Mouse (Mus musculus) midbrain, embryonic 15.5 days (tissue): ENCODE data around the gene Ddx59. TPM values are rescaled to one million over a fixed set of nuclear protein-coding genes. Genes with fewer than 3 reads are reported as not detected.

Experiments used
- polyA plus RNA-seq: library from polyadenylated mRNA; unstranded; fragments of >200 nt; fragmentation: Nextera tagmentation; extraction: Ambion mirVana; gene quantifications from 2 replicates; pipeline ENCODE4 v1.2.1, GENCODE M21; 2015

Gene Ddx59
- polyA plus RNA-seq, 1 experiment from 2014 or later = 17.2 TPM

Other genes with a start within 250 kb of the Ddx59 start
- not detected in 2 replicates for gene Mroh3, start 202.4 kb upstream of the Ddx59 start, polyA plus RNA-seq
- 2.2 and 2.3 TPM in 2 replicates for gene Inava, start 181.0 kb upstream of the Ddx59 start, polyA plus RNA-seq
- 0.49 and 0.62 TPM in 2 replicates for gene Gpr25, start 154.4 kb upstream of the Ddx59 start, polyA plus RNA-seq
- 31.1 and 31.2 TPM in 2 replicates for gene Camsap2, start 69.2 kb upstream of the Ddx59 start, polyA plus RNA-seq
- gene Kif14, start 51.1 kb downstream of the Ddx59 start, polyA plus RNA-seq = 0.53 and 0.66 TPM in 2 replicates
- gene Zfp281, start 209.6 kb downstream of the Ddx59 start, polyA plus RNA-seq = 23.9 TPM in 2 replicates